Mouse (Mus musculus) limb, embryonic 11.5 days (tissue): ENCODE data around the gene Sox1. TPM values are rescaled to one million over a fixed set of nuclear protein-coding genes. Genes with fewer than 3 reads are reported as not detected.

Experiments used
- ATAC-seq: fragments of 200-750 bp; cut with Nextera tagmentation; 2 replicates; pipeline ENCODE4 v1.8.0; 2017; ENCODE audit warnings: low read depth; ENCODE audit not compliant: insufficient number of reproducible peaks, low FRiP score, low TSS enrichment
- DNase-seq: peaks from one replicate; pipeline ENCODE4 v3.0.0-alpha.2; 2015; ENCODE audit warnings: low spot score
- H3K27ac ChIP-seq: fragments of 300-500 bp; sonication (generic); replicated peaks from 2 replicates; pipeline ENCODE4 v1.5.1; 2014; ENCODE audit warnings: low read depth, mild to moderate bottlenecking, low read length
- H3K27me3 ChIP-seq: fragments of 300-500 bp; sonication (generic); 2 replicates; pipeline ENCODE4 v1.6.1; 2014; ENCODE audit warnings: mild to moderate bottlenecking, low read length, mixed read lengths; ENCODE audit not compliant: control insufficient read depth, insufficient read depth
- H3K36me3 ChIP-seq: fragments of 300-500 bp; sonication (generic); 2 replicates; pipeline ENCODE4 v1.6.1; 2014; ENCODE audit warnings: mild to moderate bottlenecking, low read length, moderate library complexity, mixed read lengths; ENCODE audit not compliant: control insufficient read depth, insufficient read depth
- H3K4me1 ChIP-seq: fragments of 300-500 bp; sonication (generic); 2 replicates; pipeline ENCODE4 v1.6.1; 2014; ENCODE audit warnings: low read length, mixed read lengths; ENCODE audit not compliant: control insufficient read depth, insufficient read depth
- H3K4me2 ChIP-seq: fragments of 300-500 bp; sonication (generic); 2 replicates; pipeline ENCODE4 v1.6.1; 2014; ENCODE audit warnings: low read depth, mild to moderate bottlenecking, moderate library complexity; ENCODE audit not compliant: severe bottlenecking
- H3K4me3 ChIP-seq: fragments of 300-500 bp; sonication (generic); 2 replicates; pipeline ENCODE4 v1.5.1; 2014; ENCODE audit warnings: low read depth, low read length
- H3K9ac ChIP-seq: fragments of 300-500 bp; sonication (generic); 2 replicates; pipeline ENCODE4 v1.6.1; 2014; ENCODE audit warnings: mild to moderate bottlenecking, low read length
- H3K9me3 ChIP-seq: fragments of 300-500 bp; sonication (generic); 2 replicates; pipeline ENCODE4 v1.6.1; 2016; ENCODE audit warnings: low read length; ENCODE audit not compliant: control insufficient read depth
- WGBS: fragments of 180-500 bp; shearing (Covaris S2); extraction: QIAGEN DNeasy Blood & Tissue Kit; methylation state at CpG from one replicate; pipeline ENCODE4 v1.1.7; 2014; 5-methylcytosine and 5-hydroxymethylcytosine counted together
- polyA plus RNA-seq: library from polyadenylated mRNA; unstranded; fragments of >200 nt; fragmentation: Nextera tagmentation; extraction: Ambion mirVana; gene quantifications from 2 replicates; pipeline ENCODE4 v1.2.1, GENCODE M21; 2014

The Sox1 gene
- polyA plus RNA-seq, 1 experiment from 2014 or later: not detected

DNA sequence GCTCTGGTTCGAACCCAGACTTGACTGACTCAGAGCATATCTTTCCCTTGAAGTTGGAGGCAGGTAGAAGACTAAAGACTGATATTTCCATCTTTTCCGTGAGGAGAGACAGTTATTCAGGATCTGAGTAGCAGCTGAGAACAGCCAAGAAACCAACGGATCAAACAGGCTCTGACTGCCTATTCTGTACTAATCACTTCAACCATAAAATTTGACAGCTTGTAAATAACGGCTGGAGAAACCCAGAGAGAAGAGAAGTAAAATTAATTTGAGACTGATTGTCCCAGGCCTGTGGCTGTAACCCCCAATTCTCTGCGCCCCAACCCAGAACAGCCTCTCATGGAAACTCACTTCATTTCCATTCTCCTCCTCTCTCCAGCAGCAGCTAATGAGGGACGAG lies 26.2 kb upstream of the Sox1 start:
- Histone ChIP-seq H3K9ac (no peak overlapping the region), H3K27ac (no peak overlapping the region), H3K9me3 (no peaks in the 10 kb centered on the region), H3K36me3 (no peaks in the 10 kb centered on the region), H3K27me3 (no peaks in the 10 kb centered on the region), H3K4me2 (no peak overlapping the region), H3K4me3 (no peak overlapping the region), H3K4me1 (no peaks in the 10 kb centered on the region)
- ATAC-seq (no peak), DNase-seq (no peak)
- 56% methylated on average over 6 of the region's 6 CpGs for WGBS

DNA sequence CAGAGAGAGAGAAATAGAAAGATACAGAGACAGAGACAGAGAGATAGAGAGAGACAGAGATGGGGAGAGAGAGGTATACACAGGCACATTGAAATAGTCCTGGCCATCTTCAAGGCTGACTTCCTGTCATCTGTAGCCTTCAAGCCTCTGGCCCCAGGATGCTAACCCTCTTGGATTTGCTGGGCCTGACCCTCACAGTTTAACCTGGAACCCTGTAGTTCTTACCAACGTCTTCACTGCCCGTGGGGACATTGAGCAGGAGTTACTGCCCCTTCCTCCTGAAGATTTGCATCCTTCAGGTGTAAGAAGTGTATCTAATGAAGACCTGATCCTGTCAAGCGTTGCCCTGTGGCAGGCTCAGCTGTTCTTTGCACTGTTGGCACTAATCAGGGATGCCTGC lies 14.0 kb upstream of the Sox1 start:
- DNase-seq: no peak
- WGBS: 66% methylated on average over 3 of the region's 3 CpGs
- no peak for ATAC-seq

DNA sequence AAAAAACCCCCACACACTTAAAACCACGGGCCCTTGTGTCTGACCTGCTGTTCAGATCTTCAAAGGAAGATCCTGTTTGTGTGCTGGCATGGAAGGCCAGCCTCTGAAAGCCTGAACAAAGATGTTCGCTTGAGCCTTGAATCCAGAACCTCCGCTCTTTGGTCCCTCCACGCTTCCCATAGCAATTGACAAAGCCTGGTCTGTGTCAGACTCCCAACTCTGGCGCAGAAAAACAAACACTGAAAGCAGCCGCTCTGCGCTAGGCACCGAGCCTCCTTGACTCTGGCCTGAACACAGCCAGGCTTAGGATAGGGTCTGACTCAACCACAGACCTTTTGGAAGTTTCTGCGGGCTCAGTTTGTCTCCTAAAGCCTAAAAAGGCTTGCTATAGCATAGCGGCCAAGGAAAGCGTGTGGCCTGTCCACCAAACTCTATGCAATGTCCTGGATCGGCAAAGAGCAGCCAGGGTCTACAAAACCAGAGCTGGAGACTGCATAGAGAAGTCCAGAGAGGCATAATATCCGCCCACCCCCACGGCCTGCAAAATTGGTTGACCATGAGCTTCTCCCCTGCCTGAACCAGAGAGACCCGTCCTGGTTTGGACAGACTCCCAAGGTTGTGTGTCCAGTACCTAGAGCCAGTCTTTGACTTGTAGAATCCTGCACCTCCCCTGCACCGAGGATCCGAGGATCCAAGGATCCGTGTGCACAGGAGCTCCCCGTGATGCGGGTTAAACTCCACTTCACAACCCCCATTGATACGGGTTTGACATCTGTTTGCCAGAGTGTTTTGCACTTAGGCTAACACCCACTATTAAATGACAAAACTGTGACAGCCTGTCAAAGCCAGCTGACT lies 12.2 kb upstream of the Sox1 start:
- 2% methylated on average over 21 of the region's 21 CpGs for WGBS
- no peak overlapping the region for H3K27ac ChIP-seq
- H3K9me3 ChIP-seq: no peaks in the 10 kb centered on the region
- no peak overlapping the region for H3K4me2 ChIP-seq
- DNase-seq: peak; percentile 51
- peaks cover 5% of the 10 kb centered on the region; the same call in 1 of the 2 replicates for H3K4me1 ChIP-seq
- H3K4me3 ChIP-seq: no peak overlapping the region
- peaks cover 78% of the 10 kb centered on the region for H3K27me3 ChIP-seq
- no peak for ATAC-seq
- no peak overlapping the region for H3K9ac ChIP-seq
- no peaks in the 10 kb centered on the region for H3K36me3 ChIP-seq

More for the DNA sequence above, 14.0 kb upstream of the Sox1 start:
- Histone ChIP-seq H3K4me1 (peaks cover 5% of the 10 kb centered on the region; the same call in 1 of the 2 replicates), H3K4me2 (no peak overlapping the region), H3K27me3 (peaks cover 61% of the 10 kb centered on the region), H3K4me3 (no peak overlapping the region), H3K9me3 (no peaks in the 10 kb centered on the region), H3K36me3 (no peaks in the 10 kb centered on the region), H3K27ac (no peak overlapping the region), H3K9ac (no peak overlapping the region)

DNA sequence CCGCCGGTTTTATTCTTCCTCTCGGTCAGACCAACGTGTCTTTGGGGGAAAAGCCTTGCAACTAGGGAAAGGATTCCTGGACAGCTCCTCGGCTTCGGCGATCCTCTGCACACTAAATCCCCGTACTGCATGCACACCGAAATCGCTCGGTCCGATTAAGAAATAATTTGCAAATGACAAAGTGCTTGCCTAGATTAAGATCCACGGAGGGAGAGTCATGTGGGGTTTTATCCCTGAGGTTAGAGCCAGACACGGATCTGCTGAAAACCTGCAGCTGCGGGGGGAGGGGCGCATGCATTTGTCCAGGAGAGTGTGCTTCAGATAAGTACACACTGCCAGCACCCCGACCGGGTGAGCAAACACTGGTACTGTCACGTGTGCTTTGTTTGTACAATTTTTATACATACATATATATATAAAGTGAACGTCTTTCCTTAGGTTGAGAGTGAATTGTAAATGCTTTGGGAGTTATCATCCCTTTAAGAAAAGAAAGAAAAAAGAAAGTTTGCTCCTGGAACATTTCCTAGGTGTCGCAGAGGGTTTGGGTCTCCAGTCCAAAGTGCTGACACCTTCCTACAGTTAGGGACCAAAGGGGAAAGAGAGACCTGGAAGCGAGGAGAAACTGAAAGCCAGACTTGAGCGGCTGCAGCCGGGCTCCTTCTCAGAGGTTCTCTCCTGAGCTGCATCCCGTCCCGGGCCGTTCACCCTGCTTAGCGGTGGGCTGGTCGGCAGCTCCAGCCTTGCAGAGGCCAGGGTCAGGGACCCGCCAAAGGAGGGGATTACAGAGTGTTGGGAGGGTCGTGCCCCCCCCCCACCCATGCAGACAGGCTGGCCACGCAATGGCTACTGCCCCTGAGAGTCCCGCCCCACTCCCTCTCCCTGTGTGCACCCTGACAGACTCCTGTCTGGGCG lies 10.9 kb upstream of the Sox1 start:
- Histone ChIP-seq H3K4me2 (peak overlapping the region; percentile 24; the same call in 1 of the 2 replicates), H3K4me3 (peak overlapping the region; percentile 12), H3K27me3 (peaks cover 90% of the 10 kb centered on the region), H3K9ac (no peak overlapping the region), H3K36me3 (no peaks in the 10 kb centered on the region), H3K9me3 (no peaks in the 10 kb centered on the region), H3K4me1 (peaks cover 5% of the 10 kb centered on the region; the same call in 1 of the 2 replicates), H3K27ac (no peak overlapping the region)
- under 1% methylated on average over 34 of the region's 34 CpGs for whole genome bisulfite sequencing
- ATAC-seq (no peak), DNase-seq (peak; percentile 76)

DNA sequence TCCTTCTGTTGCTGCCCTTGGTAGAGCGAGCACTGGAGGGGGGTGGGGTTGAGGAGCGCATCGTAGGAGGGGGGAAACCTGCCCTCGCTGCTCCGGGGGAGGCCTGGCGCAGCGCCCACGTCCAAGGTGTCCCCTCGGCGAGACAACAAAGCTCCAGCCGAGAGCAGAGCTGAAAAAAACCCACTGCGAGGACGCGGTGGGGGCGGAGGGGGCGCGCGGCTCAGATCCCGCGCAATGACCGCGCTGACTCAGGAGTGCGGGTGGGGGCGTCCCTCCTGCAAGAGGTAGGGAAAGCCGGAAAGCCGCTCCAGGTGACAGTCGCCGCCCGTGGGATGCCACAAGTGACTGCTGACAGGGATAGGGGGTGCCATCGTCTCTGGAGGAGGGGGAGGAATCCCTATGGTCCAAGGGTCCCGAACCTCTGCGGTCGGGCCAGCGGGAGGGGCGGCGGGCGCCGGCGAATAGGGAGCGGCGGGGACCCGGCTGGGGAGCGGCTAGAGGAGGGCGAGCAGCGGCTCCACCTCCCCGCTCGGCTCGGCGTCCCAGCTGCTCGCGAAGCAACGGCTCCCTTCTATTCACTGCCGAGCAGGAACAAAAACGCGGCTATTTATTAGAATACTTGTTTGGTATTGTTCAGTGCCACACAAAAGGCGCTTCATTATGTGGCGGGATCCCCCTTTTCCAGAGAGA lies 10.0 kb upstream of the Sox1 start:
- Histone ChIP-seq H3K27me3 (peaks cover 95% of the 10 kb centered on the region), H3K4me3 (peak overlapping the region; percentile 3; the same call in 1 of the 2 replicates), H3K27ac (no peak overlapping the region), H3K4me2 (peak overlapping the region; percentile 24), H3K4me1 (peaks cover 5% of the 10 kb centered on the region; the same call in 1 of the 2 replicates), H3K9ac (no peak overlapping the region), H3K9me3 (no peaks in the 10 kb centered on the region), H3K36me3 (no peaks in the 10 kb centered on the region)
- DNase-seq (no peak), ATAC-seq (no peak)
- under 1% methylated on average over 57 of the region's 57 CpGs for WGBS

DNA sequence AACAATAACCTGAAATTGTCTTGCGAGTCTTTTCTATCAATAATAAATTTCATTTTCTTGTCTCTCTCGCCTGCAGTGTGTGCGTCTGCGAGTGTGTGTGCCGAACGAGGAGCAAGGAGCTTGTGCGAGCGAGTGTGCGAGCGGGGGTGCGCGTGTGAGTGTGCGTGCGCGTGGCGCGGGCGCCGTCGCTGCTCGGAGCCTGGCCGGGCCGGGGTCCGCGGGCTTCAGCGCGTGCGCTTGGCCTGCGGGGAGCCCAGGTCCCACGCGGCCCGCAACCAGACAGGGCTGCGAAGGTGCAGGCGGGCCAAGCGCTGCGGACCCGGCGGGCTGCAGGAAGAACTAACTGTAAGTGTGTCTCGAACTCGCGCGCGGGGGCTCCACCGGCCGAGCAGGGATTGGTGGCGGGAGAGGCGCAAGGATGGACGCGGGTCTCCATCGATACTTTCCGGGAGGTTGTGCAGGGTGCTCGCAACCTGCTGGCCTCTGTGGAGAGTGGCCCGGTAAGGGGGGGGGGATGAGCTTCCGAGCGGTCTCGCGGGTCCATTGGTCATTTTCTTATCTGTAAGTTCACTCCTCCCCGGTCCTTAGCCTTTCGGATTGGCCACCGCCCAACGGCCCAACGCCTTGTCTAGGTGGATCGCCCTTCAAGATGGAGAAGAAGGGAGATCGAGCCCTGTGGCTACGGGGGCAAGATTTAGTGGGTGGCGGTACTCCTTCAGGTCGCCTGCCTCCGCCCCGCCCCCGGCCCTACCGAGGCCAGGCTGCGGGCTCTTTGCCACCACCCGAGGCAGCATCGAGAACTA lies 9.2 kb upstream of the Sox1 start:
- Histone ChIP-seq H3K4me1 (peaks cover 5% of the 10 kb centered on the region; the same call in 1 of the 2 replicates), H3K27me3 (peaks cover 96% of the 10 kb centered on the region), H3K27ac (no peak overlapping the region), H3K4me2 (peak overlapping the region; percentile 10; the same call in 1 of the 2 replicates), H3K9me3 (no peaks in the 10 kb centered on the region), H3K4me3 (0 out of 2 replicates have a peak overlapping the region, but pooled peaks have one; percentile 6), H3K36me3 (no peaks in the 10 kb centered on the region), H3K9ac (no peak overlapping the region)
- ATAC-seq (peak; percentile 39; the same call in 1 of the 2 replicates), DNase-seq (peak; percentile 63)
- WGBS: under 1% methylated on average over 74 of the region's 74 CpGs

DNA sequence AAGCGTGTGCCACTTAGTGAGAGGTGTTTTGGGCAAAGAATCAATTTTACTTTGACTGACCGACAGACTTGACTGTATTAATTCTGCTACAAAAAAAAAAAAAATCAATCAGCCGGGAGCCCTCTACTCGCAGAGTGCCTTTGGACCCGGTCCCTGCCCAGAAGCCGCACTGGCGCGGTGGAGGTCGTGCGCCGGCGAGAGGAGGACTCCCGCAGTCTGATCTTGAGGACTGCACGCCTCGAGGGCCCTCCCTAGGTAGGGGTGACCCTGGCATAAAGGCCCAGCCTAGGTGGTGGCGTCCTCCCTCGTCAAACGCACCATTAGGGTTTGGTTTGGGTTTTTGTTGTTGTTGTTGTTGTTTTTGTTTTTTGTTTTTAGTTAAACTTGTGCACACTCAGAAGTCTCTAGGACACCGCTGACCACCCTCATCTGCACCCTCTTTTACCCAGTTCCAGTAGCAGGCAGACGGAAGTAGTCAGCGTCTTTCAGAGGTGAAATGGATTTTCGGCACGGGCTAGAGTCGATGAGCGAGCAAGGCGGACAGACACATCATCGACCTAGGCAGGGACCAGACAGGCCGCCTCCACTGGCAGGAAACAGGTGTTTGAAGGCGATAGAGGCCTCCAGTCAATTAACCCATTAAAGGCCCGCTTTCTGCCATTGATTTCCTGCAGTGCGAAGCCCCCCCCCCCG lies 8.4 kb upstream of the Sox1 start:
- Histone ChIP-seq H3K27ac (no peak overlapping the region), H3K27me3 (peaks cover 95% of the 10 kb centered on the region), H3K4me3 (no peak overlapping the region), H3K4me2 (no peak overlapping the region), H3K4me1 (peaks cover 5% of the 10 kb centered on the region; the same call in 1 of the 2 replicates), H3K9me3 (no peaks in the 10 kb centered on the region), H3K9ac (no peak overlapping the region), H3K36me3 (no peaks in the 10 kb centered on the region)
- DNase-seq (peak; percentile 43), ATAC-seq (no peak)
- WGBS: under 1% methylated on average over 32 of the region's 32 CpGs
